Mouse (Mus musculus) kidney, adult 2 months (tissue): ENCODE measurements around the gene Cav1.

ENCODE experiments used
- CTCF ChIP-seq: fragments of 200-500 bp; conservative IDR thresholded peaks from 2 replicates; pipeline ENCODE4 v1.5.1; 2011; ENCODE audit warnings: low read depth, mild to moderate bottlenecking, control low read depth, low read length, moderate library complexity, mixed read lengths; ENCODE audit not compliant: insufficient read depth, insufficient read length
- POLR2A ChIP-seq: fragments of 200-500 bp; IDR thresholded peaks from one replicate; pipeline ENCODE4 v1.6.1; 2011; ENCODE audit warnings: low read depth, low read length, control low read depth

GRCm38 (mm10) chr6:17278366-17278765 is 27.8 kb upstream of the Cav1 start:
- no peak for TF ChIP-seq CTCF
- TF ChIP-seq POLR2A, result no peak
